Mouse (Mus musculus): ENCODE measurements around the gene Ccdc116.
A peak's percentile ranks its signal among the peaks of the same experiment; 100 is the strongest.

Gene Ccdc116

DNA sequence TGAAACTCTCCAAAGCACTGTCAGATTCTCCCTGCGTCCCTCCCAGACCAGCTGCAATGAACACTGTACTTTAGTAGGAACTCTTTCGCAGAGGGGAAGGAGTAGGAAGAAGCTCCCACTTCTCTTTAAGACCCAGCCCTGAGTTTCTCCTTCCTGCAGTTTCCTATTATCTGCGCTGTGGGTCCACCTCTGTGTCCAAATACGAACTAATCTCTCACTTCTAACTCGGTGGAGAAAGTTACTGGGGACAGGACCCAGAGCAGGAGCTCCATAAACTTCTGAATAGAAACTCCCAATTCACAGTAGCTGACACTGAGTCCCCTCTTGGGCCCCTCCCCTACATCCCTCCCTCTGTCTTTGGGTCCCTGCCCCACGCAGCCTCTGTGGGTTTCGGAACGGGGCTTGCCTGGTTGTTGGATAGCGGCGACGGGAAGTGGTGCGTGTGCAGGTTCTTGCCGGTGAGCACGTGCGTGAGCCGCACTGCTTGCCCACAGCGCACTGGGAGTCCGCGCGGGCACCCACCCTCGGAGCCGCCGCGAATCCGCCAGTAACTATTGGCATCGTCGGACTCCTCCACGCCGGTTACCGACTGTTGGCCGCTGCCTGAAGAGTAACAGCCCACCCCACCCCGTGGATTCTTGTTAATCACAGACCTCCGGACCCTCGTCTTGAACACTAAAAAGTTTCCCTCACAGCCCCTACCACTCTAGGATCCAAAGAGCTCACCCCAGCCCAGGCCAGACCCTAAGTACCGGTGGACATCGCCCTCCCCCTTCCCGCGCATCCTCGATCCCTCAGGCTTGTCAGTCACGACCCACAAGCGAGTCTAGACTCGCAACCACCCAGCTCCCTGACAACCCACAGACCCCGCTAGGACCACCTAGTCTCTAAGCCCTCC is 15.6 kb downstream of the Ccdc116 start:
- no peak for DNase-seq (ENCODE audit: low spot score)

- peak; percentile 71 for DNase-seq (ENCODE audit: low spot score)
Measured at GRCm38 (mm10) chr16:17127292-17127691, 19.7 kb downstream of the Ccdc116 start.

DNA sequence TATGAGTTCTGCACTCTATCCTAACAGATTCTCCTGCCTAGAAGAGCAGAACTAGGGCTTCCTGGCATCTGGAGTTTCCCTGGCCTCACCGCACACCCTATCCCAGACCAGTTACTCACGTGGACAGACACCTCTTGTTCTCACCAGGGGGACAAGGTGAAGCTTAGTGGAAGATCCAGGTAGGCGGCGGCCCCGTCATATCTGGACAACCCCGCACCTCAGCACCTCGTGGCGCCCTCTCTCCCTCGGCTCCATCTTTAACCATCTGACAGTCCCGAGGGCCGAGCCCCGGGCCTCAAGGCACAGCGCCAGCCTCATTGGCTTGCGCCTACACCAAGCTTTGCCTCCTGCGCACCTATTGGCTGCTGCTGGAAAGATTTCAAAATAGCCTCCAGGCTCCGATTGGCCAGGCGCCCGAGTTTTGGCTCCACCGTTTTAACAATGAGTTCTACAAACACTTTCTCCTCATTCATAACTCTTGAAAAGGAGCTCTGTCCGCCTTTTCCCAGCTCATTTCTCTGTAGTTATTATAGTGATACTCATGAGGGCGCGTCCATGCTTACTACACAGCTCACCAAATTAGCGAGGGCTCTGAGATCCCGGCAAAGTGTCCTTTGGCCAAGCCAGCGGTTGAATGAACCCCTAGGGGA is 22.0 kb downstream of the Ccdc116 start, which contains the start of gene 2610318N02Rik:
2610318N02Rik (minus strand) TSS at position 297 of the 650 bp plus-strand sequence.
- peak; percentile 90 for DNase-seq (ENCODE audit: low spot score)

- peak; percentile 67 for DNase-seq (ENCODE audit: low spot score)
Measured at GRCm38 (mm10) chr16:17124119-17124870, 22.7 kb downstream of the Ccdc116 start.

GRCm38 (mm10) chr16:17121569-17121968 is 25.5 kb downstream of the Ccdc116 start:
- no peak for DNase-seq (ENCODE audit: low spot score)

DNA sequence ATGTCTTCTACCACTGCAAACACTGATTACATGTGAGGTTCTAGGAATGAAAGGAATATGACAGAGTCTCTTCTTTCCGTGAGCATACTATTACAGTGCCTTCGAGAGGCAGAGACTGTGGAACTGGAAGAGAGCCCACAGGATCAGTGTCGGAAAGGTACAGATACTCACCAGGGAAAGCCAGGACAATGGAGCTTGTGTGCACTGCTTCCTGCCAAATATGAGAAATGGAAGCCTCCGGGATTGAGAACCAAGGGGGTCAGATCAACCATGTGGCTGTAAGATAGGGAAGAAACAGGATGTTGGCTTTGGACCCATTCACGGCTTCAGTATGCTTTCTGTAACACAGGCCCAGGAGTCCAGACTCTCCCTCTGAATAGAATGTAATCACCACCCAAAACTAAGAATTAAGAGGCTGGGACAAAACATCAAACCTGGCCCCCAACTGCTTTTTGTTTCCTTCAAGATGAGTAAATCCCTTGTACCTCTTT is 29.7 kb downstream of the Ccdc116 start:
- no peak for DNase-seq (ENCODE audit: low spot score)

DNA sequence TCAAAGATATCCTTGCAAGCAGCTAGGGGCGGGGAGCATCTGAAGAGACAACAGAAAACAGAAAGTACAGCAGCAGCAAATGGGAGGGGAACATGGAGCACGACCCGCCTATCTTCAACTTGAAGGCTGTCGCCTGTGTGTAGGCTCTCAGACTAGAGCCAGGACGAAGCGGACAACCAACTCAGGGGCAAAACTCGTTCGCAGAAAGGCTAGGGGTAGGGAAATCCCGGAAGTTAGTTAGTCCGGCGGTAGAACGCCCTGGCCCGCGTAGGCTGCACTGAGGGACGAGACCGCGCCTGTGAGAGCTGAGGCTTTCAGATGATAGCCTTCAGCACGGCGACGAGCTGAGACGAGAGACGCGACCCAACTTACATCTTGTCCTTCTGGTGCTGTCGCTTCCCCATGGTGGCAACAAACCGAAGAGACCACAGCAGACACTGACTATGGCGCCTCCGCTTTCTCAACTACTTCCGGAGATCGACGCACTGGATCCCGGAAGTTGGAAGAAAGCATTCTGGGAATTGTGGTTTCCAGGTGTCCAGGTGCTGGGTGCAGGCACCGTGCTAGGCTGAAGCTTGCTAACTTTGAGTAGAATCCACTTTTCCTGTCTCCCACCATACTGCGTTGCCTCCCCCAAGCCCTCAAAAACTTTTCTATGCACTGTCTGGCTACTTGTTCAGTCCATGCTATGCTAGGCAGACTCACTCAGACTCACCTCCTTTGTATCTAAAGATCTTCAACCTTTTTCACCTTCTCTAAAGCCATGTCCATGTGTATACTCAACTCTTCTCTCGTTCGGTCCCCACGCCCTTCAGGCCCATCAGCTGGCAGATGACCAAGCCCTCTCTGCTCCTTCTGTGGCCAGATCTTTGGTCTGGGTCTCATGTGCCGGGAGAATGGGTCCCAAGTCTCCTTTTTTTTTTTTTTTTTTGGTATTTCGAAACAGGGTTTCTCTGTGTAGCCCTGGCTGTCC is 36.0 kb downstream of the Ccdc116 start, which contains the start of gene Ppil2:
Ppil2 (minus strand) TSS at position 487 of the 973 bp plus-strand sequence.
- DNase-seq (ENCODE audit: low spot score) = peak; percentile 88

DNA sequence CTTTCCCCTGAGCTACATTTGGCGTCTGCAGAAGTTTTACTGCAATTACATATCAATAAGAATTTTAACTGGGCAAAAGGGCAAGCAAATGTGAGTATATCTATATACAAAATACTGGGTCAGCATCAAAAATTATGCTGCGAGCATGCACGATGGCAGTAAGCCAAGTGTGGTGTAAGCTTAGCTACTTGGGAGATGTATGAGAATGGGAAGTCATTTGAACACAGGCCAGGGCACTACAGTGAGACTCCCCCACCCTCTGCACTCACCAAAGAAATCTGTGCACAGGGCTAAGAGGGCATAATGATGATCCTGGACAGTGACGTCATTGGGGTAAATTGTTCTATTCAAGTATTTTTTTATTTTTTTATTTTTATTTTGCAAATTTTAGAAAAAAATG is 42.4 kb downstream of the Ccdc116 start:
- no peak for DNase-seq (ENCODE audit: low spot score)

GRCm38 (mm10) chr16:17102630-17103220 is 44.3 kb downstream of the Ccdc116 start:
- DNase-seq (ENCODE audit: low spot score) = no peak

DNA sequence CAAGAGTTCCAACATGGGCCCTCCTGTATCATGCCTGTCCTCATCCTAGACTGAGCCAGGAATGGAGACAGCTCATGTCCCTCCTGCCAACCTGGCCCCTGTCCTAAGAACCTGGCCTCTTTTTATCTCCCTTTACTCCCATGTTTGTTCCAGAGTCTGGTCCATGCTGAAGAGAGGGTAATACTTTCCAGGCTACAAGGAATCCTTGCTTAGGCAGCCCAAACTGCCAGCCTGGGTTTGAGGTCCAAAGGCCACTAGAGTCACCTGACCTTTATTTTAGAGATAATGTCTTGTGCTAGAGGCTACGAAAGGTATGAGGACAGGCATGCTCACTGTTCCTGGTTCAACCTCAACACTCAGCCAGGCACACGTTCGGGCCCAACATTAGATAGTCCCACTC is 50.1 kb downstream of the Ccdc116 start:
- DNase-seq (ENCODE audit: low spot score) = no peak

Measured in retina, embryonic 14.5 days (tissue).